Mouse (Mus musculus) bone marrow, adult 2 months (tissue): ENCODE measurements around the gene Mt1. TPM values are rescaled to one million over a fixed set of nuclear protein-coding genes. Genes with fewer than 3 reads are reported as not detected.
"Not testable (repeated sequence)": the region's sequence is repeated elsewhere in the genome, so short reads cannot be mapped to it uniquely, and the experiment has no call there.

Source experiments
- H3K27ac ChIP-seq: fragments of 200-500 bp; 2 replicates; pipeline ENCODE4 v1.5.1; 2012; ENCODE audit warnings: low read depth, mild to moderate bottlenecking, control low read depth, inconsistent platforms, low read length; ENCODE audit not compliant: control insufficient read depth, poor library complexity, insufficient read depth
- H3K4me1 ChIP-seq: fragments of 200-500 bp; 2 replicates; pipeline ENCODE4 v1.6.1; 2011; ENCODE audit warnings: low read length; ENCODE audit not compliant: control insufficient read depth, insufficient read depth
- H3K4me3 ChIP-seq: fragments of 200-500 bp; replicated peaks from 2 replicates; pipeline ENCODE3; 2011; ENCODE audit warnings: mild to moderate bottlenecking, low read depth, low read length, control low read depth; ENCODE audit not compliant: control insufficient read depth
- CTCF ChIP-seq: fragments of 200-500 bp; IDR thresholded peaks from 2 replicates; pipeline ENCODE4 v1.5.1; 2011; ENCODE audit warnings: low read length, control low read depth; ENCODE audit not compliant: control insufficient read depth, insufficient read depth
- POLR2A ChIP-seq: fragments of 200-500 bp; IDR thresholded peaks from 2 replicates; pipeline ENCODE4 v1.6.1; 2011; ENCODE audit warnings: low read depth, mild to moderate bottlenecking, control low read depth, low read length, borderline replicate concordance; ENCODE audit not compliant: control insufficient read depth
- WGBS: fragments of 180-500 bp; shearing (Covaris S2); methylation state at CpG from one replicate; pipeline ENCODE4 v1.1.7; 2018; 5-methylcytosine and 5-hydroxymethylcytosine counted together
- polyA plus RNA-seq: library from polyadenylated mRNA; stranded (reverse); fragments of >200 nt; gene quantifications from 2 replicates; pipeline ENCODE4 v1.2.4, GENCODE M21; 2011; ENCODE audit warnings: low replicate concordance; ENCODE audit not compliant: missing spikeins, insufficient read depth, insufficient read length

Gene Mt1
- polyA plus RNA-seq: 188 and 700 TPM in 2 replicates

DNA sequence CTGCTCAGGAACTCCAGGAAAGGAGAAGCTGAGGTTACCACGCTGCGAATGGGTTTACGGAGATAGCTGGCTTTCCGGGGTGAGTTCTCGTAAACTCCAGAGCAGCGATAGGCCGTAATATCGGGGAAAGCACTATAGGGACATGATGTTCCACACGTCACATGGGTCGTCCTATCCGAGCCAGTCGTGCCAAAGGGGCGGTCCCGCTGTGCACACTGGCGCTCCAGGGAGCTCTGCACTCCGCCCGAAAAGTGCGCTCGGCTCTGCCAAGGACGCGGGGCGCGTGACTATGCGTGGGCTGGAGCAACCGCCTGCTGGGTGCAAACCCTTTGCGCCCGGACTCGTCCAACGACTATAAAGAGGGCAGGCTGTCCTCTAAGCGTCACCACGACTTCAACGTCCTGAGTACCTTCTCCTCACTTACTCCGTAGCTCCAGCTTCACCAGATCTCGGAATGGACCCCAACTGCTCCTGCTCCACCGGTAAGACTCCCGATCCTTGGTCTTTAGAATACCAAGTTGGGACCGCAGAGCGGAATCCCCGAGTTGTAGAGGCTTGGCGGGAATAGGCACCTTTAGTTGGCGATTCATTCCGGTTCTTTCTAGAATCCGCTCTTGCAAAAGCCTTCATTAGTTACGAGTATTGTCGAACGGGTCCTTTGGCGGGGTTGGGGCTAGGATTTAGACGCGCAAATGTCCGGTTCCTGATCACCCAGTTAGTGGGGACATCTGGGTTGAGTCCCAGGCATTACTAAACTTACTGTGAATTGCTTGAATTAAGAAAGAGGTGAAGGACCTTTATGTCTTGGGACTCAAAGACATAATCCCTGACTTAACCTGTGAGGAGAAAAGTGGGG is at the start of gene Mt1:
Gene Mt1 (plus strand): TSS at position 226 of the 856 bp plus-strand sequence.
- under 1% methylated on average over 50 of the region's 50 CpGs for WGBS
- TF ChIP-seq POLR2A (peak; percentile 69; the same call in 1 of the 2 replicates), CTCF (no peak)
- Histone ChIP-seq H3K4me1 (no peaks in the 10 kb centered on the region; the same call in 1 of the 2 replicates), H3K4me3 (peak within 1 kb of the TSS; percentile 66), H3K27ac (peak within 1 kb of the TSS; percentile 40)

DNA sequence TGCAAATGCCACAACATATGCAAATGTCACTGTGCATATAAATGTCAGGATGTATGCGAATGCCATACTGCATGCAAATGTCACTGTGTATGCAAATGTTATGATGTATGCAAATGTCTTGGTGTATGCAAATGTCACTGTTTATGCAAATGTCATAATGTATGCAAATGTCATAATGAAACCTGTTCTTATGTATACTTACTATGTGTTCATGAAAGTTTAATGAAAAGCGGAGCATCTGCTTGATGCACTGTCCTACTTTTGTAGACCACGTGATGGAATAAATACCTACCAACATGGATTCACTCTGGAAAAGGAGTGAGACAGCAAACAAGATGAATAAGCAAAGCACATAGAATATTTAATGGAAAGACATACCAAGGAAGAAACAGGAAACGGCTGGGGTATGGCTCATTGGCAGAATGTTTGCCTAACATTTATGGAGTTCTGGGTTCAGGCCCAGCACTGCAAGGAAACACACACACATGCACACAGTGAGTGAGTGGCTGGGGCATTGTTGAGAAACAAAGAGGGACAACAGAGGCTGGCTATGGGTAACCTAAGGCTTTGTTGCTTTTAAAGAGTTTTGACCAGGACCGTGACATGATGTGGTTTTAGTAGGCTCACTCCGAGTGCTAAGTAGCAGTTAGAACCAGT is 49.6 kb upstream of the Mt1 start:
- TF ChIP-seq POLR2A (no peak), CTCF (no peak)
- WGBS: 81% methylated on average over 6 of the region's 6 CpGs
- no peak overlapping the region for H3K27ac ChIP-seq

DNA sequence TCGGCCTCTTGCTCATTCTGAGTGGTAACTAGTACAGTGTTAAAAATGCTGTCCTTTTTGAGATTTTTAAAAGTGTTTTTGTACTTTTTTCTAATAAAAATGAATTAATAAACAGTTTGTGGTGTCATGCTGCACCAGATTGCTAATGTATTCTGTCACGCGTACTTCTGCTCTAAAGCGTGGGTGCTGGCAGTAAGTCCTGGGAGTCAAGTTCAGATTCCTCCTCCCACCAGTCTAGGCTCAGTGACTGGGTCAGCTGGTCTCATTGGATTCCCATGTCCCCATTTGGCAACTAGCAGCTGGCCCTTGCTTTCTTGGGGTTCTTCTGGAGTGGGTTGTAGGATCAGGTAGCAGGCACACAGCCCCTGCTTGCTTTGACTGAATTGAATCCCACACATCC is 48.8 kb upstream of the Mt1 start:
- TF ChIP-seq POLR2A (no peak), CTCF (no peak)
- Histone ChIP-seq H3K27ac (no peak overlapping the region), H3K4me1 (no peaks in the 10 kb centered on the region), H3K4me3 (no peak overlapping the region)
- 93% methylated on average over 4 of the region's 4 CpGs for WGBS

More for the DNA sequence above, 49.6 kb upstream of the Mt1 start:
- Histone ChIP-seq H3K4me3 (no peak overlapping the region), H3K4me1 (no peaks in the 10 kb centered on the region)

DNA sequence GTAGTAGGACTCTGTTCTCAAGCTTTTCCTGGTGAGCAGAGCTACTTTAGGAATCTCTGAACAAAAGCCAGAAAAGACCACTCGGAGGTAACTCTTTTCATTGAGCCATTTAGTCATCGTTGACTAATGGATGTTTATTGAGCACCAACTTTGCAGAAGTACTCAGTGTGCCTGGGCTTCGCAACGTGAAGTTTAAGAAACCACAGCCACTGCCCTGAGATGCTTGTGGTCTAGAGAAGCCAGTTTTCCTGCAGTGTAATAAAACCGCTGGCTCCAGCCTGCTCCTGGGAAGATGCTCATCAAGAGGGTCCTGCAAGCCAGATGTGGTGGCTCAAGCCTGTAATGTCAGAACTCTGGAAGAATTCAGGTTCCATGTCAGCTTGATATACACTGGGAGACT is 46.8 kb upstream of the Mt1 start:
- TF ChIP-seq CTCF (no peak), POLR2A (no peak)
- 29% methylated on average over 5 of the region's 5 CpGs for WGBS
- Histone ChIP-seq H3K27ac (no peak overlapping the region), H3K4me3 (no peak overlapping the region), H3K4me1 (no peaks in the 10 kb centered on the region)

DNA sequence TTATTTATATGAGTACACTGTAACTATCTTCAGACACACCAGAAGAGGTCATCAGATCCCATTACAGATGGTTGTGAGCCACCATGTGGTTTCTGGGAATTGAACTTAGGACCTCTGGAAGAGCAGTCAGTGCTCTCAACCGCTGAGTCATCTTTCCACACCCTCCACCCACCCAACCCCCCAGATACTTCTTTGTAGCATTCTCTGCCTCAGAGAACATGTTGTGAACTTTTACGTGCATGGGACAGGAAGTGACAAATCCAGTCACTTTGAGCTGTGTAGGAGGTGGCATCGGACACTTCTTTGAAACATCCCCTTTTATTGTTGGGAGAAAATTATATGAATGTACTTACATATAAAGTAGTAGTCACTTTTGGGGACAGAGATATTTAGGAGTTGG is 44.3 kb upstream of the Mt1 start:
- not testable (repeated sequence) for H3K4me3 ChIP-seq, H3K27ac ChIP-seq
- WGBS: 31% methylated on average over 3 of the region's 3 CpGs

DNA sequence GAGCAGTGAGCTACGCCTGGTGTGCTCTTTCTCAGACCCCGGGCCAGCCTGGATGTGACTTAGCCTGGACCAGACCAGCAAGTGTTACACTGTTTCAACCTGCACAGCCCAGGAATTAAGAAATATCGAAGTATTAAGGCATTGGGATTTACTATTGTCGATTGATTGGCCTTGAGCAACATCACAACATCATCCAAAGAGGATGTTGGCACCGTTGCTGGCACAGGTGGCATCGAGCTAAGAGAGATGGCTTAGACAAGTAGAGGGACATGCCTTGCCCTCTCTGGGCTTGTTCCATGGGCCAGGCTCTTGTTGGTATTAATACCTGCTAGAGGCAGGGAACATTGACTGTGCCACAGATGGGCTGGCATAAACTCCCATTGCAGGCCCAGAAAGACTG is 43.3 kb upstream of the Mt1 start:
- H3K4me1 ChIP-seq: no peaks in the 10 kb centered on the region
- 76% methylated on average over 6 of the region's 6 CpGs for WGBS
- H3K4me3 ChIP-seq: no peak overlapping the region
- no peak overlapping the region for H3K27ac ChIP-seq
- TF ChIP-seq POLR2A (no peak), CTCF (no peak)

More for the DNA sequence above, 44.3 kb upstream of the Mt1 start:
- H3K4me1 ChIP-seq: not testable (repeated sequence)

DNA sequence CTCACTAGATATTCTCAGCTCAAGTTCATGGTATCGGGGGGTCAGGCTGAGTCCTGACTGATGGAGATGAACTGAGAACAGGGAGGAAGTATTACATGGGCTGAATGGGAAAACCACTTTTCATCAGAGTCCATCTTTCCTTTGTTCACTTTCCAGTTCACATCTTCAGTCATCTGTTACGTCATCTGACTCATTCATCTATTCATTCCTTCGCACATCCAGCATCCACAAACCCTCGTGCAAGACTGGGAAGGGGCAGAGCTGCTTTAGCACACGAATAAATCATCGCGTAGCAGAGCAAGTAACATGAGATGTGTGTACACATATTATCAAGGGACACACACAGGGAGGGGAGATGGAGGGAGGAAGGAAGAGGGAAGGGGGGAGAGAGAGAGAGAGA is 42.7 kb upstream of the Mt1 start:
- TF ChIP-seq POLR2A (no peak), CTCF (no peak)
- no peak overlapping the region for H3K4me3 ChIP-seq

DNA sequence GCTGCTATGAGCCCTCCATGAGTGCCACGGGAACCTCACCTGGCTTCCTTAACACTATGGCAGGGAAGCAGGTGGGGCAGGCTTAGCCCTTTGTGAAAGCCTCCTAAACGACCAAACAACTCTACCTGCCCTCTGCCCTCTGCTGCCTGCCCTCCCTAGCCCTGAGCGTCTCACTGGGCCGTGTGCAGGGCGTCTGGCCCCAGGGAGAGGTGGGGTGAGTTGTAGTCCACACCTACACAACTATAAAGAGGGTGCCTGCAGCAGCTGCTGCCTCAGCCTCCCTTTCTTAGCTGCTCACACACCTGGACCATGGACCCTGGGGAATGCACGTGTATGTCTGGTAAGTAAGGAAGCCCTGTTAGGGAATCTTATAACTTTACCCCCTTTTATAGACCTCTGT is 41.9 kb upstream of the Mt1 start, which contains the start of gene Mt4:
Gene Mt4 (plus strand): TSS at position 265 of the 400 bp plus-strand sequence.
- Histone ChIP-seq H3K4me1 (no peaks in the 10 kb centered on the region), H3K4me3 (no peak within 1 kb of the TSS), H3K27ac (no peak within 1 kb of the TSS)
- 56% methylated on average over 6 of the region's 6 CpGs for WGBS
- TF ChIP-seq CTCF (no peak), POLR2A (no peak)

More for the DNA sequence above, 42.7 kb upstream of the Mt1 start:
- no peaks in the 10 kb centered on the region for H3K4me1 ChIP-seq
- 76% methylated on average over 7 of the region's 7 CpGs for WGBS
- no peak overlapping the region for H3K27ac ChIP-seq
